Mouse (Mus musculus): ENCODE measurements around the gene Sf3b3. TPM values are rescaled to one million over a fixed set of nuclear protein-coding genes. Genes with fewer than 3 reads are reported as not detected.

Sf3b3 gene
- polyA plus RNA-seq, 1 experiment from 2014 or later: 74.8 TPM

DNA sequence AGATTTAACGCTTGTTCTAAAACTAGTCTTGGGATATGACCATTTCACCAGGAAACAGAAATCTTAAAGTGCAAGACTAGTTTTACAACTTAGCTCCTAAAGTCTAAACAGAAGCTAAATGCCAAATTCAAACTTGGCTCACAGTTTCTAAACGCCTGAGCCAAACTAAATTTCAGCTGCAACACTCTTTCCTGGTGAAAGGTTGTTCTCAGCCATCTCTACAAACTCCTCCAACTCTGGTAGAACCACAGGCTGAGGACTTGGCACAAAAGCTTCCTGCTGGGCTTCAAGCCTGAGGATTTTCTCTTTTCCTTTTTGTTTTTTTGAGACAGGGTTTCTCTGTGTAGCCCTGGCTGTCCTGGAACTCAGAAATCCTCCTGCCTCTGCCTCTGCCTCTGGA is 26.3 kb downstream of the Sf3b3 start:
- Histone ChIP-seq H3K27me3 (ENCODE audit: control insufficient read depth, insufficient read depth, low read length) (no peaks in the 10 kb centered on the region), H3K4me1 (ENCODE audit: control insufficient read depth in 2 of 2, insufficient read depth in 2 of 2, low read length in 2 of 2) (peaks cover 3 to 7% of the 10 kb centered on the region in 2 experiments; a peak in 3 of 4 replicates), H3K27ac (replicated peaks in 1 of 2; ENCODE audit: control insufficient read depth in 1 of 2, insufficient read depth in 1 of 2, low read depth in 2 of 2, low read length in 2 of 2) (no peak overlapping the region), H3K4me2 (ENCODE audit: low read length) (no peak overlapping the region), H3K9ac (ENCODE audit: low read length) (no peak overlapping the region), H3K36me3 (ENCODE audit: control insufficient read depth, insufficient read depth, low read length) (peaks cover 100% of the 10 kb centered on the region), H3K4me3 (ENCODE audit: control insufficient read depth in 1 of 2, insufficient read depth in 1 of 2, low read depth in 1 of 2, low read length in 2 of 2) (no peak overlapping the region), H3K9me3 (ENCODE audit: control insufficient read depth, low read length) (no peaks in the 10 kb centered on the region)
- WGBS: 96% methylated on average over 2 of the region's 2 CpGs
- ATAC-seq (ENCODE audit: insufficient number of reproducible peaks, insufficient read depth, low FRiP score, low read depth): no peak

DNA sequence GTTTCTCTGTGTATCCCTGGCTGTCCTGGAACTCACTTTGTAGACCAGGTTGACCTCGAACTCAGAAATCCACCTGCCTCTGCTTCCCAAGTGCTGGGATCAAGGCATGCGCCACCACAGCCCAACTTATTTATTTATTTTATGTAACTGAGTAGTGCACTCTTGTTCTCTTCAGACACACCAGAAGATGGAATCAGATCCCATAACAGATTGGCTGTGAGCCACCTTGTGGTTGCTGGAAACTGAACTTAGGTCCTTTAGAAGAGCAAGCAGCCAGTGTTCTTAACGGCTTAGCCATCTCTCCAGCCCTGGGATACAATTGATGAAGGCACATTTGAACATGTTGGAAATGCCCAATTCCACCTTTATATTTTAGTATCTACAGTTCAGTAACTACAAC is 28.0 kb downstream of the Sf3b3 start:
- Histone ChIP-seq H3K36me3 (ENCODE audit: control insufficient read depth, insufficient read depth, low read length) (peaks cover 100% of the 10 kb centered on the region), H3K4me2 (ENCODE audit: low read length) (no peak overlapping the region)
- 83% methylated on average over 3 of the region's 3 CpGs for WGBS

DNA sequence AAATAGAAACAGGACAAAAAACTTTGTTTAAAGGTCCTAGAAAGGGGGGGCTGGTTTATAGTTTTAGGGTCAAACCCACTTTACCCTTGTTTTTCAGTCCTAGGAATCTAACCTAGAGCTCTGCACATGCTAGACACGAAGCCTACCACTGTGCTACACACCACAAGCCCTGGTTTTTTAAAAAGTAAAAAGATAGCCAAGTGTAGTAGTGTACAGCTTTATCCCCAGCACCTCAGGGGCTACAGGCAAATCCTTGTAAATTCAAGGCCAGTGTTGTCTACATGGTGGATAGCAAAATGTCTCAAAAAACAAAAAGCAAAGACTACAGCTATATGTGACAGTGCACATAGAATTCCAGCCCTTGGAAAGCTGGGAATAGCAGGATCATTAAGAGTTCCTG is 29.6 kb downstream of the Sf3b3 start:
- H3K27ac ChIP-seq (replicated peaks in 1 of 2; ENCODE audit: control insufficient read depth in 1 of 2, insufficient read depth in 1 of 2, low read depth in 2 of 2, low read length in 2 of 2): no peak overlapping the region; a peak in 1 of 4 replicates
- WGBS: 88% methylated on average over 1 of the region's 1 CpGs

More for the DNA sequence above, 28.0 kb downstream of the Sf3b3 start:
- Histone ChIP-seq H3K27ac (replicated peaks in 1 of 2; ENCODE audit: control insufficient read depth in 1 of 2, insufficient read depth in 1 of 2, low read depth in 2 of 2, low read length in 2 of 2) (no peak overlapping the region), H3K4me3 (ENCODE audit: control insufficient read depth in 1 of 2, insufficient read depth in 1 of 2, low read depth in 1 of 2, low read length in 2 of 2) (no peak overlapping the region), H3K4me1 (ENCODE audit: control insufficient read depth in 2 of 2, insufficient read depth in 2 of 2, low read length in 2 of 2) (peaks cover 3 to 7% of the 10 kb centered on the region in 2 experiments; a peak in 3 of 4 replicates), H3K27me3 (ENCODE audit: control insufficient read depth, insufficient read depth, low read length) (no peaks in the 10 kb centered on the region), H3K9me3 (ENCODE audit: control insufficient read depth, low read length) (no peaks in the 10 kb centered on the region), H3K9ac (ENCODE audit: low read length) (no peak overlapping the region)
- no peak for ATAC-seq (ENCODE audit: insufficient number of reproducible peaks, insufficient read depth, low FRiP score, low read depth)

DNA sequence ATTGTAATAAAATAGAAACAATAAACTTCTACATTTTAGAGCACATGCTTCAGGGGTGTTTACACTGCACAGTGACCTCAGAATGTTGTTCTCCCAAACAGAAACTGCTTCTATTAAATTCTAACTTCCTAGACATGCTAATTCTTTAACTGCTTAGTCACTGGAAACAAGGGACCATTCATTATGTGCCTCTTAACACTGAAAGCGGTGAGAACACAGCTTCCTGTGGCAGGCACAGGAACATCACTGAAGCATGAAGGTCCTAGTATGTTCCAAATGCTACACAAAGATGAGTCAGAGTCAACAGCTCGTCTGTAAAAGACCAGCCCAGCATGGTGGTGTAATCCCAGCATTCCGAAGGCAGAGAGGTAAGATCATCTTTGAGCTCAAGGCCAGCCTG is 31.3 kb downstream of the Sf3b3 start:
- no peak for ATAC-seq (ENCODE audit: insufficient number of reproducible peaks, insufficient read depth, low FRiP score, low read depth)
- Histone ChIP-seq H3K4me1 (ENCODE audit: control insufficient read depth in 2 of 2, insufficient read depth in 2 of 2, low read length in 2 of 2) (peaks cover 3 to 7% of the 10 kb centered on the region in 2 experiments; a peak in 3 of 4 replicates), H3K4me3 (ENCODE audit: control insufficient read depth in 1 of 2, insufficient read depth in 1 of 2, low read depth in 1 of 2, low read length in 2 of 2) (no peak overlapping the region), H3K4me2 (ENCODE audit: low read length) (no peak overlapping the region), H3K36me3 (ENCODE audit: control insufficient read depth, insufficient read depth, low read length) (peaks cover 100% of the 10 kb centered on the region), H3K9me3 (ENCODE audit: control insufficient read depth, low read length) (no peaks in the 10 kb centered on the region), H3K27me3 (ENCODE audit: control insufficient read depth, insufficient read depth, low read length) (no peaks in the 10 kb centered on the region), H3K27ac (replicated peaks in 1 of 2; ENCODE audit: control insufficient read depth in 1 of 2, insufficient read depth in 1 of 2, low read depth in 2 of 2, low read length in 2 of 2) (no peak overlapping the region), H3K9ac (ENCODE audit: low read length) (no peak overlapping the region)
- WGBS: 61% methylated on average over 3 of the region's 3 CpGs

More for the DNA sequence above, 29.6 kb downstream of the Sf3b3 start:
- peaks cover 100% of the 10 kb centered on the region for H3K36me3 ChIP-seq (ENCODE audit: control insufficient read depth, insufficient read depth, low read length)
- H3K4me3 ChIP-seq (ENCODE audit: control insufficient read depth in 1 of 2, insufficient read depth in 1 of 2, low read depth in 1 of 2, low read length in 2 of 2): no peak overlapping the region
- ATAC-seq (ENCODE audit: insufficient number of reproducible peaks, insufficient read depth, low FRiP score, low read depth): no peak
- H3K27me3 ChIP-seq (ENCODE audit: control insufficient read depth, insufficient read depth, low read length): no peaks in the 10 kb centered on the region
- no peak overlapping the region for H3K4me2 ChIP-seq (ENCODE audit: low read length)
- H3K4me1 ChIP-seq (ENCODE audit: control insufficient read depth in 2 of 2, insufficient read depth in 2 of 2, low read length in 2 of 2): peaks cover 3 to 7% of the 10 kb centered on the region in 2 experiments; a peak in 3 of 4 replicates
- no peak overlapping the region for H3K9ac ChIP-seq (ENCODE audit: low read length)
- H3K9me3 ChIP-seq (ENCODE audit: control insufficient read depth, low read length): no peaks in the 10 kb centered on the region

DNA sequence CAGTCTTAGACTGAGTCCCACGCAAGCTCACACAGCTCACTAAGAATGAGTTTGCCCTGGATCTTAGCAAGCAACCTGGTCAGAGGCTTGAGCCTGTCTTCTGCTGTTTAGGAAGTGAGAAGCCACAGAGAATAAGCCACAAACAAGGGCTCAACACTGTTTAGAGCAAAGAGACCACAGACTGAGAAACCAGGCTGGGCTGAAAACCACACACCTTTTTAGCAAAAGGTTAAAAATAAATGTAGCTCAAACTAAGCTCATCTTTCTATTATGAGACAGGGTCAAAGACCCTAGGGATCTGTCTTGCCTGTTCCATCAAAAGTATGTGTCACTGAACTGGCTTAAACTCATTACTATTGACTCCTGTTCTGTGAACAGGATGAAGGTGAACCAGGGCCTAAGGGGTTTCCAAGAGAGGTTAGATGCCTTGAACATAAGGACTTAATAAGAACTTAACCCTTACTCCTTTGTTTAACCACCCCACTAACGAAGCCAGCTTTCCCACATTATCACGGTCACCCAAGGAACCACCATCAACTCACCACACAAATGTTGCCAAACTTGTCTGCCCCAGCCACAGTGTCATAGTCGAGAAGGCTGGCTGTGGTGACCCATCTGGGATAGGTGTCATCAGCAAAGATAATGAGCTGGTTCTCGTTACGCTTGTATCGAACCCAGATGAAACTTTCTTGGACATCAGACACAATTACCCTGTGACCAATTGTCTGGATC is 33.3 kb downstream of the Sf3b3 start:
- H3K9me3 ChIP-seq (ENCODE audit: control insufficient read depth, low read length): no peaks in the 10 kb centered on the region

DNA sequence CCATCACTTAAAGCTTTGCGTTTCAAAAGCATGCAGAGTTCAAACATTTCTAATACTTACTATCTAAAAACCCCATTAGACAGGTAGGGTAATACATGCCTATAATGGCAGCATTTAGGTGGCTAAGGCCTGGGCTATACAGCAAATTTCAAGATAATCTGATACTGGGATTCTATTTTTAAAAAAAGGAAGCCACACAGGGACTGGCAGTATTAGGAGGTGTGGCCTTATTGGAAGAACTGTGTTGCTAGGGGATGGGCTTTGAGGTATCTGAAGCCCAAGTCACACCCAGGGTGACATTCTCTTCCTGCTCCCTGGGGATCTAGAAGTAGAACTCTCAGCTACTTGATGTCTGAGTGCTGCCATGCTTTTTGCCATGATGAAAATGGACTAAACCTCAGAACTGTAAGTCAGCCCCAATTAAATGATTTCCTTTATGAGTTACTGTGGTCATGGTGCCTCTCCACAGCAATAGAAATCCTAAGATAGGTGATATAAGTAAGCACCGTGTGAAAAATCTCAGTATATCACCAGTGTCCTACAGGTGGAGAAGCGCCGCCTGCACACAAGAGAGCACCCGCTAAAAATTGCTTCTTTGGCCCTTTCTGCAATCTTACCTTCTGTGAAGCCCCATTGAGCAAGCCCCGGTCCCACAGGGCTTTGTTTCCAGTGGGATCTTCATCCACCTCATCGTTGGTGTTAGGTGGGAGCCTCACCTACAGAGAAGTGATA is 34.1 kb downstream of the Sf3b3 start:
- Histone ChIP-seq H3K9me3 (ENCODE audit: control insufficient read depth, low read length) (no peaks in the 10 kb centered on the region), H3K4me2 (ENCODE audit: low read length) (no peak overlapping the region), H3K27ac (replicated peaks in 1 of 2; ENCODE audit: control insufficient read depth in 1 of 2, insufficient read depth in 1 of 2, low read depth in 2 of 2, low read length in 2 of 2) (no peak overlapping the region), H3K36me3 (ENCODE audit: control insufficient read depth, insufficient read depth, low read length) (peaks cover 87% of the 10 kb centered on the region), H3K4me3 (ENCODE audit: control insufficient read depth in 1 of 2, insufficient read depth in 1 of 2, low read depth in 1 of 2, low read length in 2 of 2) (no peak overlapping the region), H3K4me1 (ENCODE audit: control insufficient read depth in 2 of 2, insufficient read depth in 2 of 2, low read length in 2 of 2) (peaks cover 8 to 20% of the 10 kb centered on the region in 2 experiments), H3K27me3 (ENCODE audit: control insufficient read depth, insufficient read depth, low read length) (no peaks in the 10 kb centered on the region), H3K9ac (ENCODE audit: low read length) (no peak overlapping the region)
- WGBS: 94% methylated on average over 7 of the region's 7 CpGs
- ATAC-seq (ENCODE audit: insufficient number of reproducible peaks, insufficient read depth, low FRiP score, low read depth): no peak

More for the DNA sequence above, 33.3 kb downstream of the Sf3b3 start:
- ATAC-seq (ENCODE audit: insufficient number of reproducible peaks, insufficient read depth, low FRiP score, low read depth): no peak
- Histone ChIP-seq H3K27ac (replicated peaks in 1 of 2; ENCODE audit: control insufficient read depth in 1 of 2, insufficient read depth in 1 of 2, low read depth in 2 of 2, low read length in 2 of 2) (no peak overlapping the region), H3K4me2 (ENCODE audit: low read length) (no peak overlapping the region), H3K9ac (ENCODE audit: low read length) (no peak overlapping the region), H3K27me3 (ENCODE audit: control insufficient read depth, insufficient read depth, low read length) (no peaks in the 10 kb centered on the region), H3K4me3 (ENCODE audit: control insufficient read depth in 1 of 2, insufficient read depth in 1 of 2, low read depth in 1 of 2, low read length in 2 of 2) (no peak overlapping the region), H3K4me1 (ENCODE audit: control insufficient read depth in 2 of 2, insufficient read depth in 2 of 2, low read length in 2 of 2) (peaks cover 8 to 20% of the 10 kb centered on the region in 2 experiments), H3K36me3 (ENCODE audit: control insufficient read depth, insufficient read depth, low read length) (peaks cover 95% of the 10 kb centered on the region)
- WGBS: 88% methylated on average over 7 of the region's 7 CpGs

DNA sequence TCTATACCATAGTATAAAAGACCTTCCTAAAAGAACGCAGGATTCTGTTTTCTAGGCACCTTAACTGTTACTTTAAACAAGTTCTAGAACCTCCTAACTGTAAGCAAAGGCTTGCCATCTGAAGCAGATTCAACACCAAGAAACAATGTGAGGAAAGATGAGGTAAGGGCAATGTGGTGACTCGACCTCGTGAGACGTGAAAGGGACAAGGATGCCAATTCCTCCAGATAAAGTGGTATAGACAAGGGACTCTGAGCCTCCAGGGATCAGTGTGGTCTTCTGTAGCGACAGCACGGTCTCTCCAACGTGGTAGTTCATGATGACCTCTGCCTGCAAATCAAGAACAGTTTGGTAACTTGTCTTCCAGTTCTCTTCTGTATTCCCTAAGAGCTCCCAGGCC is 34.8 kb downstream of the Sf3b3 start:
- no peaks in the 10 kb centered on the region for H3K27me3 ChIP-seq (ENCODE audit: control insufficient read depth, insufficient read depth, low read length)
- peaks cover 80% of the 10 kb centered on the region for H3K36me3 ChIP-seq (ENCODE audit: control insufficient read depth, insufficient read depth, low read length)
- no peaks in the 10 kb centered on the region for H3K9me3 ChIP-seq (ENCODE audit: control insufficient read depth, low read length)
- 75% methylated on average over 7 of the region's 7 CpGs for WGBS
- no peak overlapping the region for H3K27ac ChIP-seq (replicated peaks in 1 of 2; ENCODE audit: control insufficient read depth in 1 of 2, insufficient read depth in 1 of 2, low read depth in 2 of 2, low read length in 2 of 2)
- H3K4me1 ChIP-seq (ENCODE audit: control insufficient read depth in 2 of 2, insufficient read depth in 2 of 2, low read length in 2 of 2): peaks cover 8 to 20% of the 10 kb centered on the region in 2 experiments
- no peak overlapping the region for H3K4me2 ChIP-seq (ENCODE audit: low read length)
- no peak for ATAC-seq (ENCODE audit: insufficient number of reproducible peaks, insufficient read depth, low FRiP score, low read depth)
- no peak overlapping the region for H3K9ac ChIP-seq (ENCODE audit: low read length)
- H3K4me3 ChIP-seq (ENCODE audit: control insufficient read depth in 1 of 2, insufficient read depth in 1 of 2, low read depth in 1 of 2, low read length in 2 of 2): no peak overlapping the region

Measured in heart, embryonic 14.5 days (tissue).